Mouse (Mus musculus): ENCODE results near the gene Serpinb6a.

GRCm38 (mm10) chr13:34051692-34052091 is 49.1 kb upstream of the Serpinb6a start:
- TF ChIP-seq CTCF (IDR thresholded peaks at IDR 0.05; ENCODE audit: extremely low read depth, insufficient read length, insufficient replicate concordance, low read depth, low read length), result no peak
- no peak for TF ChIP-seq POLR2A (IDR thresholded peaks at IDR 0.05; ENCODE audit: low read depth, low read length)

Data from small intestine, adult 2 months (tissue).